Mouse (Mus musculus) neural tube, embryonic 14.5 days (tissue): ENCODE data around the gene Lrmda. TPM values are rescaled to one million over a fixed set of nuclear protein-coding genes. Genes with fewer than 3 reads are reported as not detected.

Experiments
- ATAC-seq: fragments of 200-750 bp; cut with Nextera tagmentation; 2 replicates; pipeline ENCODE4 v1.8.0; 2017; ENCODE audit warnings: low read depth, mild to moderate bottlenecking, moderate TSS enrichment, moderate library complexity
- H3K27ac ChIP-seq: fragments of 300-500 bp; sonication (generic); 2 replicates; pipeline ENCODE4 v1.5.1; 2014; ENCODE audit warnings: low read depth, mild to moderate bottlenecking, control low read depth, low read length, moderate library complexity, mixed read lengths
- H3K27me3 ChIP-seq: fragments of 300-500 bp; sonication (generic); 2 replicates; pipeline ENCODE4 v1.6.1; 2014; ENCODE audit warnings: low read length; ENCODE audit not compliant: control insufficient read depth, insufficient read depth
- H3K36me3 ChIP-seq: fragments of 300-500 bp; sonication (generic); 2 replicates; pipeline ENCODE4 v1.6.1; 2014; ENCODE audit warnings: low read length, mixed read lengths; ENCODE audit not compliant: control insufficient read depth, insufficient read depth
- H3K4me1 ChIP-seq: fragments of 300-500 bp; sonication (generic); 2 replicates; pipeline ENCODE4 v1.6.1; 2014; ENCODE audit warnings: low read length; ENCODE audit not compliant: control insufficient read depth, insufficient read depth
- H3K4me2 ChIP-seq: fragments of 300-500 bp; sonication (generic); 2 replicates; pipeline ENCODE4 v1.6.1; 2014; ENCODE audit warnings: mild to moderate bottlenecking, low read depth, low read length, control low read depth
- H3K4me3 ChIP-seq: fragments of 300-500 bp; sonication (generic); 2 replicates; pipeline ENCODE4 v1.5.1; 2014; ENCODE audit warnings: low read depth, low read length, control low read depth, mixed read lengths
- H3K9ac ChIP-seq: fragments of 300-500 bp; sonication (generic); replicated peaks from 2 replicates; pipeline ENCODE4 v1.6.1; 2014; ENCODE audit warnings: low read depth, mild to moderate bottlenecking, control low read depth, low read length, mixed read lengths
- H3K9me3 ChIP-seq: fragments of 300-500 bp; sonication (generic); 2 replicates; pipeline ENCODE4 v1.6.1; 2016; ENCODE audit warnings: low read length; ENCODE audit not compliant: control insufficient read depth
- WGBS: fragments of 180-500 bp; shearing (Covaris S2); extraction: QIAGEN DNeasy Blood & Tissue Kit; methylation state at CpG from one replicate; pipeline ENCODE4 v1.1.7; 2014; 5-methylcytosine and 5-hydroxymethylcytosine counted together
- polyA plus RNA-seq: library from polyadenylated mRNA; unstranded; fragments of >200 nt; fragmentation: Nextera tagmentation; extraction: Ambion mirVana; gene quantifications from 2 replicates; pipeline ENCODE4 v1.2.1, GENCODE M21; 2014

Lrmda gene
- polyA plus RNA-seq, 1 experiment from 2014 or later, result 0.35 TPM

GRCm38 (mm10) chr14:22354769-22355574 lies 335.5 kb downstream of the Lrmda start:
- no peak overlapping the region for H3K27ac ChIP-seq
- ATAC-seq, result no peak

GRCm38 (mm10) chr14:22357991-22358503 lies 338.5 kb downstream of the Lrmda start:
- Histone ChIP-seq H3K9ac (no peak overlapping the region), H3K4me1 (peaks cover 9% of the 10 kb centered on the region; the same call in 1 of the 2 replicates), H3K36me3 (no peaks in the 10 kb centered on the region), H3K27me3 (no peaks in the 10 kb centered on the region), H3K4me2 (no peak overlapping the region), H3K27ac (no peak overlapping the region), H3K9me3 (no peaks in the 10 kb centered on the region), H3K4me3 (no peak overlapping the region)
- 10% methylated on average over 9 of the region's 9 CpGs for WGBS
- no peak; the same call in 1 of the 2 replicates for ATAC-seq

More at GRCm38 (mm10) chr14:22354769-22355574, 335.5 kb downstream of the Lrmda start:
- WGBS, result 23% methylated on average over 15 of the region's 15 CpGs
- Histone ChIP-seq H3K4me1 (peaks cover 9% of the 10 kb centered on the region; the same call in 1 of the 2 replicates), H3K36me3 (no peaks in the 10 kb centered on the region), H3K9ac (no peak overlapping the region), H3K9me3 (no peaks in the 10 kb centered on the region), H3K4me3 (no peak overlapping the region), H3K27me3 (no peaks in the 10 kb centered on the region), H3K4me2 (no peak overlapping the region)

DNA sequence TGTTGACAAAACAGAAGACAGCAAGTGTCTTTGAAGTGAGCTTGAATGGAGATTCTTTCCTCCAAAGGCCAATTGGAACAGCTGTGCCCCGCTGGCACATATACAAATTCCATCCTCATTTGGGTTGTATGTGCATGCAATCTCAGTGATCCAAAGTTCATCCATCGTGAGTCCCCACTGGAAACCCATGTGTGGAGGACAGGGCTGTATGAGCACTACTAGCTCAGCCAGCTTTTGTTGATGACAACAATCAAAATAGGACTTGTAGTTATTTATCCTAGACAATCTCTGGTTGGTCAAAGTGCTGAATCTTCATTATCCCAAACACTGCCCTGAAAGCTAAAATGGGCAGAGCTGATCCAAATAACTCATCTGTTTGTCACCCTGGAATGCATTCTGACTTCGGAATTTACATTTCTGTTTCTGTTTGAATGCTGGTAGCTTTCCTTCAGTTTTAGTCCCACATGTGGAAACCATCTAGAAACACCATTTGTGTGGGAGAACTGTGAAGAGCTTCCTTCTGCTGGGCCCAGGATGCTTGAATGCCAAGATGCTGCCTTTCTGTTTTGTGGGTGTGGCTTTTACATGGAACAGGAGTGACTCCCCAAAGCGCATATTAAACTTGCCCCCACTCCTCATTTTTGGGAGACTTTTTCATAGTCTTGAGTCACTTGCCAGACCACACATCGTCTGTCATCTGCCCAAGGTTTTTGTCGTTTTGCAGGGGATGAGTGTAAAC lies 344.7 kb downstream of the Lrmda start:
- WGBS, result 75% methylated on average over 6 of the region's 6 CpGs
- H3K9ac ChIP-seq, result no peak overlapping the region
- ATAC-seq, result no peak

GRCm38 (mm10) chr14:22364771-22365355 lies 345.4 kb downstream of the Lrmda start:
- ATAC-seq, result no peak
- Histone ChIP-seq H3K9me3 (no peaks in the 10 kb centered on the region), H3K4me1 (no peaks in the 10 kb centered on the region), H3K27me3 (no peaks in the 10 kb centered on the region), H3K36me3 (no peaks in the 10 kb centered on the region), H3K9ac (no peak overlapping the region), H3K4me2 (no peak overlapping the region), H3K27ac (no peak overlapping the region), H3K4me3 (no peak overlapping the region)
- WGBS, result 63% methylated on average over 6 of the region's 6 CpGs

More for the DNA sequence above, 344.7 kb downstream of the Lrmda start:
- Histone ChIP-seq H3K36me3 (no peaks in the 10 kb centered on the region), H3K9me3 (no peaks in the 10 kb centered on the region), H3K4me2 (no peak overlapping the region), H3K4me1 (no peaks in the 10 kb centered on the region), H3K4me3 (no peak overlapping the region), H3K27ac (no peak overlapping the region), H3K27me3 (no peaks in the 10 kb centered on the region)

DNA sequence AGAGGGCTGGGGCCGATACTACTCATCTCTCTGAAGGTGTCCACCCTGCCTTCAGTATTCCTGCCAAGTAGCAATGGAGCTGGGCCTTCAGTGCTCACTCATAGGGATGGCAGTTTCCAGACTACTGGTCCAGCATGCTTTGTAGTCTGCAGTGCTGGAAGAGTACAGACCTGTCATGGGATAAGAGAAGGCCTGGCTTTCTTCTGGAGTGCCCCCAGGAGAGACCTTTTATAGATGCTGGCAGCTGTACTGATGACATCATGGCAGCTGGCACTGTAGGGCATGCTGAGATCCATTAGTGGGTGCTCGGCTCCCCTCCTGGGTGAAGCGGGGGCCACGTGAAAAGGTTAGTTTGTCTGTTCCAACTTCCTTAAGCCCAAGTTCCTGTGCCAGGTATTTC lies 348.1 kb downstream of the Lrmda start:
- no peak overlapping the region for H3K27ac ChIP-seq
- 75% methylated on average over 4 of the region's 4 CpGs for WGBS
- no peaks in the 10 kb centered on the region for H3K9me3 ChIP-seq
- H3K9ac ChIP-seq, result no peak overlapping the region
- no peaks in the 10 kb centered on the region for H3K27me3 ChIP-seq
- no peak overlapping the region for H3K4me3 ChIP-seq
- H3K36me3 ChIP-seq, result no peaks in the 10 kb centered on the region
- no peak for ATAC-seq
- H3K4me1 ChIP-seq, result no peaks in the 10 kb centered on the region
- no peak overlapping the region for H3K4me2 ChIP-seq

- H3K4me1 ChIP-seq, result no peaks in the 10 kb centered on the region
- H3K27ac ChIP-seq, result no peak overlapping the region
- no peak overlapping the region for H3K4me2 ChIP-seq
- no peaks in the 10 kb centered on the region for H3K9me3 ChIP-seq
- ATAC-seq, result no peak
- H3K4me3 ChIP-seq, result no peak overlapping the region
- H3K27me3 ChIP-seq, result no peaks in the 10 kb centered on the region
- no peaks in the 10 kb centered on the region for H3K36me3 ChIP-seq
- no peak overlapping the region for H3K9ac ChIP-seq
- WGBS, result 75% methylated on average over 8 of the region's 8 CpGs
Observed at GRCm38 (mm10) chr14:22371136-22371535, 351.6 kb downstream of the Lrmda start.

DNA sequence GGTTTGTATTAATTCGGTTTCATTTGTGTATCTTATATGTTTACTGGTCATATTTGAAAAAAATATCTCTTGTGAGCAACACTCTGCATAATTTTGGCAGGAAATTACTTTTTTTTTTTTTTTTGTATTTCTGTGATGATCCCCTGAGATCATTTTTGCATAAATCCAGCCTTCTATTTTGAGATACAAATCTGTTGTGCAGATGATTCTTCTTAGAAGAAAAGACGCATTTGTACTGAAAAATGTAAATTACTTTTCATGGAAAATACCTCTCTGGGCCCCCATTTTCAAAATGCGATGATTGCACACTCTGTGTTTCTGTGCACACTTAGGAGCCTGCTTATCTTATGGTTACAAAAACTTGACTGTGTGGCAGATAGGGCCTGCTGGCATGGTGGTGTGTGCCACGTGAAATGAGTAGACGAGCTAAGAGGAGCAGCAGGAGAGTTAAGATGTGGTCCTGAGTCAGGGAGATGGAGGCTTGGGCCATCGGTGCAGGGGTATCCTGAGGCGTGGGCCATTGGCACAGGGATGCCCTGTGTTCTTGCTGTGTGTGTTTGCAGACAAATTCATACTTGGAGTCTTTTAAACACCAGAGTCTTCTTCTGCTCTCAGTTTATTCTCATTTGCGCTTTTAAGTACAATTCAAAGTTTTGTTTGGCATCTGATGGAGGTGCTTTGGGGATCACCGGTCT lies 353.3 kb downstream of the Lrmda start:
- H3K4me1 ChIP-seq, result no peaks in the 10 kb centered on the region
- 91% methylated on average over 9 of the region's 9 CpGs for WGBS
- H3K4me3 ChIP-seq, result no peak overlapping the region
- no peak overlapping the region for H3K4me2 ChIP-seq
- no peaks in the 10 kb centered on the region for H3K9me3 ChIP-seq
- no peak overlapping the region for H3K9ac ChIP-seq
- no peaks in the 10 kb centered on the region for H3K36me3 ChIP-seq
- ATAC-seq, result no peak
- no peak overlapping the region for H3K27ac ChIP-seq
- no peaks in the 10 kb centered on the region for H3K27me3 ChIP-seq

DNA sequence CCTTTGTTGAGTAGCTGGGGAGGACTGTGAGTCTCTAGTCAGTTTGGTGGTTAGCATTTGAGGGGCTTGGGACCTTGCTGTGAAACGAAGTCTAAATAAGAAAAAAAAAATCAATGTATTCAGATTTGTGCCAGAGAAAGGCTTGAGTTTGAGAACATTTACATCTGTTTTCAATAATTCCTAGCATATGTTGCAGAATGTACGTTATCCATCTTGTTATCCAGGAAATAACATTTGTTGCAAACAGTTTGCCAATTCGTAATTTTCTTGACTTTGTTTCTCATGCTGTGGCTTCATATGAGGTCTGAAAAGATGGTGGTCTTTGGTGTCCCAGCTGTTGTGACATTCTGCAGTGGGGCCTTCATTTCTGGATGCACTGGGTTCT lies 353.8 kb downstream of the Lrmda start:
- Histone ChIP-seq H3K36me3 (no peaks in the 10 kb centered on the region), H3K27me3 (no peaks in the 10 kb centered on the region), H3K4me3 (no peak overlapping the region), H3K4me1 (no peaks in the 10 kb centered on the region), H3K9me3 (no peaks in the 10 kb centered on the region), H3K9ac (no peak overlapping the region), H3K4me2 (no peak overlapping the region), H3K27ac (no peak overlapping the region)
- 84% methylated on average over 3 of the region's 3 CpGs for WGBS
- no peak for ATAC-seq
